Mouse (Mus musculus) testis, adult 2 months (tissue): ENCODE data around the gene Pigv.

ENCODE experiments used
- CTCF ChIP-seq: fragments of 200-500 bp; IDR thresholded peaks from 2 replicates; pipeline ENCODE4 v1.5.1; 2012; ENCODE audit warnings: low read depth, mild to moderate bottlenecking, inconsistent platforms, low read length, moderate library complexity; ENCODE audit not compliant: control insufficient read depth, insufficient read depth, insufficient replicate concordance
- POLR2A ChIP-seq: fragments of 200-500 bp; IDR thresholded peaks from 2 replicates; pipeline ENCODE4 v1.6.1; 2012; ENCODE audit warnings: low read depth, mild to moderate bottlenecking, inconsistent platforms, low read length, moderate library complexity; ENCODE audit not compliant: control insufficient read depth

DNA sequence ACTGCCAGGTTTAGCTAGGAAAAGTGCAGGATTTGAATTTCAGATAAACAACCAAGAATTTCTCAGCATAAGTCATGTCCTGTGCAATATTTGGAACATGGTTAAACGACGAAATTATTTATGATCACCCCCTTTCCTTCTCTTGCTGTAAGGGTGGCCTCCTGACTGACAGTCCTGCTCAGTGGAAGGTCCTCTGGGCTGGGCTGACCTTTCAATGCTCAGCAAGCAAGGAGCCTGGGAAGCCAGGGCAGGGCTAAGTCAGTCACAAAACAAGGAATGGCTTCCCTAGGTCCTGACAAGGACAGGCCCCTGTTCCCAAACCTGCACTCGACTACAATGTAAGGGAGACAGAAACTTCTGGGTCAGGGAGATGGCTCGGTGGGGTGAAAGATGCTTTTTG lies 20.5 kb downstream of the Pigv start:
- TF ChIP-seq CTCF (no peak), POLR2A (no peak)
